Mouse (Mus musculus): ENCODE measurements at regions not wholly inside any gene's neighbourhood (a gene's known extent, or its start where the extent isn't known, plus 50 kb on each side); places are given as distances from the start of the nearest gene placed in this dataset.

DNA sequence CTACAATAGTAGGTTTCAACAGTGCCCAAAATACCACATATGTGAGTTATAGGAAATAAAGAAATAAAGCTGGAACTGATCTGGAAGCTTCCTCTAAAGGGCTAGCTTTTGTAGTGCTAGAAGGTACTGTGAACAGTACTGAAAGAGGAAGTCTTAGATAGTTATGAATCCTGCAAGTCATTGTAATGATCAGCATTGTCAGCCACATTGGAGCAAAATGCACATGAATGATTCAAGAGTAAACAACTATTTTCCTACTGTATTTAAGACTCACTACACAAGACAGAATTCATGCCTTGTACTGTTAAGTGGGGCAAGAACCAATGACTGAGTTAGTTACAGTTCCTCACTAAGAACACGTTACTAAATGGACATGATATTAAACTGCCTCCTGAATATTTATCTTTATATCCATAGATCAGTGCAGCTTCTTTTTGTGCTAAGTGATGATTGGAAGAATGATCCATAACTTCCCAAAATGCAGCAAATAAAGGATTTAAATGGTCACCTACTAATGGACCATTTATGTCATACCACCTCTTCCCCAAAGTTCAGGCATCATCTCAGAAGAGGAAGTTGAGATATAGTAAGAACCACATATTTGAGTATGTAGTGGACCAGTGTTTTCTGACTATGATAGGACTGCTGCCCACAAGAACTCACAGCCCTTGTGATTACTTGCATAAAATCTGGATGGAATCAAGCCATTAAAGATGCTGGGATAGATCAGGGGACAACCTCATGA, 449.8 kb downstream of the Wdr20rt start:
- H3K9ac ChIP-seq (replicated peaks): no peak overlapping the region
- no peaks in the 10 kb centered on the region for H3K36me3 ChIP-seq (replicated peaks; ENCODE audit: insufficient read depth, low read length)
- no peak overlapping the region for H3K4me2 ChIP-seq (ENCODE audit: low read depth, low read length)
- no peaks in the 10 kb centered on the region for H3K27me3 ChIP-seq (ENCODE audit: insufficient read depth, low read length)
- 75% methylated on average over 1 of the region's 1 CpGs for WGBS (ENCODE audit: insufficient replicate concordance)
- ATAC-seq (no peak), DNase-seq (no peak)
- no peaks in the 10 kb centered on the region for H3K9me3 ChIP-seq (ENCODE audit: low read length)
- no peak overlapping the region for H3K27ac ChIP-seq (ENCODE audit: low read depth)
- no peaks in the 10 kb centered on the region for H3K4me1 ChIP-seq (ENCODE audit: insufficient read depth)
- H3K4me3 ChIP-seq (ENCODE audit: low read depth, low read length): no peak overlapping the region
- TF ChIP-seq EP300 (IDR thresholded peaks at IDR 0.05; ENCODE audit: low read depth): no peak
- TF ChIP-seq CTCF (IDR thresholded peaks at IDR 0.05; ENCODE audit: low read depth): no peak

GRCm38 (mm10) chr12:65680335-65680734, 455.0 kb downstream of the Wdr20rt start:
- Histone ChIP-seq H3K27me3 (ENCODE audit: insufficient read depth, low read length) (no peaks in the 10 kb centered on the region), H3K36me3 (replicated peaks; ENCODE audit: insufficient read depth, low read length) (no peaks in the 10 kb centered on the region), H3K27ac (ENCODE audit: low read depth) (no peak overlapping the region), H3K4me3 (ENCODE audit: low read depth, low read length) (no peak overlapping the region), H3K4me2 (ENCODE audit: low read depth, low read length) (no peak overlapping the region), H3K9me3 (ENCODE audit: low read length) (no peaks in the 10 kb centered on the region), H3K9ac (replicated peaks) (no peak overlapping the region), H3K4me1 (ENCODE audit: insufficient read depth) (no peaks in the 10 kb centered on the region)
- WGBS (ENCODE audit: insufficient replicate concordance): 55% methylated on average over 2 of the region's 2 CpGs
- no peak for DNase-seq
- ATAC-seq: no peak
- no peak for TF ChIP-seq CTCF (IDR thresholded peaks at IDR 0.05; ENCODE audit: low read depth)
- no peak for TF ChIP-seq EP300 (IDR thresholded peaks at IDR 0.05; ENCODE audit: low read depth)

GRCm38 (mm10) chr12:65681826-65682225, 456.5 kb downstream of the Wdr20rt start:
- no peak overlapping the region for H3K4me2 ChIP-seq (ENCODE audit: low read depth, low read length)
- no peaks in the 10 kb centered on the region for H3K4me1 ChIP-seq (ENCODE audit: insufficient read depth)
- H3K27ac ChIP-seq (ENCODE audit: low read depth): no peak overlapping the region
- H3K27me3 ChIP-seq (ENCODE audit: insufficient read depth, low read length): no peaks in the 10 kb centered on the region
- ATAC-seq (no peak), DNase-seq (no peak)
- H3K9me3 ChIP-seq (ENCODE audit: low read length): no peaks in the 10 kb centered on the region
- no peak overlapping the region for H3K9ac ChIP-seq (replicated peaks)
- no peaks in the 10 kb centered on the region for H3K36me3 ChIP-seq (replicated peaks; ENCODE audit: insufficient read depth, low read length)
- no peak overlapping the region for H3K4me3 ChIP-seq (ENCODE audit: low read depth, low read length)
- WGBS (ENCODE audit: insufficient replicate concordance): 76% methylated on average over 6 of the region's 6 CpGs
- no peak for TF ChIP-seq EP300 (IDR thresholded peaks at IDR 0.05; ENCODE audit: low read depth)
- no peak for TF ChIP-seq CTCF (IDR thresholded peaks at IDR 0.05; ENCODE audit: low read depth)

DNA sequence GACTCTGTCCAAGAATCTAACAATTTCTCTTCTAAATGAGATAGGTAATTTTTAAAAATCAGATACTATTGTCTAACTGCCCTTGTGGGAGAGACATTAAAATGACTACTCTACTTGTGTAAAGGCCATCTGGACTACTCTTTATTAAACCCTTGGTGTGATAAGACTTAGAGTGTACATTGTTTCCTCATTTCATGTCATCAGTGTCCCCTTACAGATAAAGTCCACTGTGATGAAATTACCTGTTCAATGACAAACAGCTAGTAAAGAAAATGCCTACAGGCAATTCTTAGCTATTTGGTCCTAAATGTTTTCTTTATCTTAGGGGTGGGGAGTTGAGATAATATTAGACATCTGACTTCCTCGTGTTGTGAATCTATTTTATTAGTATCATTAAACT, 479.7 kb downstream of the Wdr20rt start:
- no peak for TF ChIP-seq CTCF (IDR thresholded peaks at IDR 0.05; ENCODE audit: low read depth)
- Histone ChIP-seq H3K4me1 (ENCODE audit: insufficient read depth) (no peaks in the 10 kb centered on the region), H3K27ac (ENCODE audit: low read depth) (no peak overlapping the region), H3K4me2 (ENCODE audit: low read depth, low read length) (no peak overlapping the region), H3K9me3 (ENCODE audit: low read length) (no peaks in the 10 kb centered on the region), H3K4me3 (ENCODE audit: low read depth, low read length) (no peak overlapping the region), H3K9ac (replicated peaks) (no peak overlapping the region), H3K27me3 (ENCODE audit: insufficient read depth, low read length) (no peaks in the 10 kb centered on the region), H3K36me3 (replicated peaks; ENCODE audit: insufficient read depth, low read length) (no peaks in the 10 kb centered on the region)
- no peak for ATAC-seq
- WGBS (ENCODE audit: insufficient replicate concordance): 49% methylated on average over 1 of the region's 1 CpGs
- no peak for DNase-seq

- DNase-seq (no peak), ATAC-seq (no peak)
- TF ChIP-seq EP300 (IDR thresholded peaks at IDR 0.05; ENCODE audit: low read depth): no peak
- 51% methylated on average over 2 of the region's 2 CpGs for WGBS (ENCODE audit: insufficient replicate concordance)
- no peaks in the 10 kb centered on the region for H3K9me3 ChIP-seq (ENCODE audit: low read length)
- no peak overlapping the region for H3K4me3 ChIP-seq (ENCODE audit: low read depth, low read length)
- H3K27me3 ChIP-seq (ENCODE audit: insufficient read depth, low read length): no peaks in the 10 kb centered on the region
- no peak overlapping the region for H3K27ac ChIP-seq (ENCODE audit: low read depth)
- H3K4me1 ChIP-seq (ENCODE audit: insufficient read depth): no peaks in the 10 kb centered on the region
- H3K36me3 ChIP-seq (replicated peaks; ENCODE audit: insufficient read depth, low read length): no peaks in the 10 kb centered on the region
- H3K9ac ChIP-seq (replicated peaks): no peak overlapping the region
- no peak overlapping the region for H3K4me2 ChIP-seq (ENCODE audit: low read depth, low read length)
Measured at GRCm38 (mm10) chr12:65712304-65712703, 487.0 kb downstream of the Wdr20rt start.
